Mouse (Mus musculus): Measurements from ENCODE around the gene Stk25. TPM values are rescaled to one million over a fixed set of nuclear protein-coding genes. Genes with fewer than 3 reads are reported as not detected.

The Stk25 gene
- polyA plus RNA-seq, 1 experiment from 2014 or later: 148 TPM

GRCm38 (mm10) chr1:93630796-93631195 lies 27.7 kb downstream of the Stk25 start:
- peaks cover 6% of the 10 kb centered on the region; the same call in 1 of the 2 replicates for H3K4me1 ChIP-seq (ENCODE audit: insufficient read depth, low read depth, low read length)
- WGBS: 77% methylated on average over 3 of the region's 3 CpGs
- no peaks in the 10 kb centered on the region for H3K9me3 ChIP-seq (ENCODE audit: low read length)
- H3K4me3 ChIP-seq (ENCODE audit: low read depth, low read length): no peak overlapping the region
- peaks cover 12% of the 10 kb centered on the region; the same call in 1 of the 2 replicates for H3K36me3 ChIP-seq (ENCODE audit: insufficient read depth, low read length)
- DNase-seq (ENCODE audit: low spot score): no peak
- H3K9ac ChIP-seq (replicated peaks; ENCODE audit: low read depth): no peak overlapping the region
- TF ChIP-seq CTCF (IDR thresholded peaks at IDR 0.05): no peak
- TF ChIP-seq EP300 (IDR thresholded peaks at IDR 0.05): no peak
- no peak for ATAC-seq
- H3K27ac ChIP-seq (ENCODE audit: low read length): no peak overlapping the region
- no peaks in the 10 kb centered on the region for H3K27me3 ChIP-seq (replicated peaks; ENCODE audit: insufficient read depth, low read length)
- no peak overlapping the region for H3K4me2 ChIP-seq (replicated peaks; ENCODE audit: low read depth, low read length)

GRCm38 (mm10) chr1:93624502-93624901 lies 34.0 kb downstream of the Stk25 start:
- 42% methylated on average over 1 of the region's 1 CpGs for WGBS
- no peak for TF ChIP-seq EP300 (IDR thresholded peaks at IDR 0.05)
- TF ChIP-seq CTCF (IDR thresholded peaks at IDR 0.05): no peak
- no peak overlapping the region for H3K4me3 ChIP-seq (ENCODE audit: low read depth, low read length)

GRCm38 (mm10) chr1:93618948-93619347 lies 39.5 kb downstream of the Stk25 start:
- Histone ChIP-seq H3K9me3 (ENCODE audit: low read length) (no peaks in the 10 kb centered on the region), H3K27ac (ENCODE audit: low read length) (no peak overlapping the region), H3K4me2 (replicated peaks; ENCODE audit: low read depth, low read length) (no peak overlapping the region), H3K36me3 (ENCODE audit: insufficient read depth, low read length) (peaks cover 31% of the 10 kb centered on the region), H3K4me3 (ENCODE audit: low read depth, low read length) (no peak overlapping the region), H3K4me1 (ENCODE audit: insufficient read depth, low read depth, low read length) (no peaks in the 10 kb centered on the region), H3K9ac (replicated peaks; ENCODE audit: low read depth) (no peak overlapping the region), H3K27me3 (replicated peaks; ENCODE audit: insufficient read depth, low read length) (no peaks in the 10 kb centered on the region)
- ATAC-seq (no peak), DNase-seq (ENCODE audit: low spot score) (no peak)
- TF ChIP-seq CTCF (IDR thresholded peaks at IDR 0.05) (no peak), EP300 (IDR thresholded peaks at IDR 0.05) (no peak)
- 61% methylated on average over 5 of the region's 5 CpGs for WGBS

More at GRCm38 (mm10) chr1:93624502-93624901, 34.0 kb downstream of the Stk25 start:
- H3K36me3 ChIP-seq (ENCODE audit: insufficient read depth, low read length): peaks cover 59% of the 10 kb centered on the region
- H3K9ac ChIP-seq (replicated peaks; ENCODE audit: low read depth): no peak overlapping the region
- DNase-seq (ENCODE audit: low spot score) (no peak), ATAC-seq (no peak)
- no peaks in the 10 kb centered on the region for H3K4me1 ChIP-seq (ENCODE audit: insufficient read depth, low read depth, low read length)
- H3K27ac ChIP-seq (ENCODE audit: low read length): no peak overlapping the region
- H3K4me2 ChIP-seq (replicated peaks; ENCODE audit: low read depth, low read length): no peak overlapping the region
- no peaks in the 10 kb centered on the region for H3K27me3 ChIP-seq (replicated peaks; ENCODE audit: insufficient read depth, low read length)
- no peaks in the 10 kb centered on the region for H3K9me3 ChIP-seq (ENCODE audit: low read length)

GRCm38 (mm10) chr1:93618059-93618748 lies 40.3 kb downstream of the Stk25 start:
- Histone ChIP-seq H3K4me2 (replicated peaks; ENCODE audit: low read depth, low read length) (no peak overlapping the region), H3K36me3 (ENCODE audit: insufficient read depth, low read length) (peaks cover 24% of the 10 kb centered on the region), H3K9me3 (ENCODE audit: low read length) (no peaks in the 10 kb centered on the region), H3K4me1 (ENCODE audit: insufficient read depth, low read depth, low read length) (no peaks in the 10 kb centered on the region), H3K27ac (ENCODE audit: low read length) (no peak overlapping the region), H3K9ac (replicated peaks; ENCODE audit: low read depth) (no peak overlapping the region), H3K4me3 (ENCODE audit: low read depth, low read length) (no peak overlapping the region), H3K27me3 (replicated peaks; ENCODE audit: insufficient read depth, low read length) (no peaks in the 10 kb centered on the region)
- TF ChIP-seq EP300 (IDR thresholded peaks at IDR 0.05) (no peak), CTCF (IDR thresholded peaks at IDR 0.05) (no peak)
- DNase-seq (ENCODE audit: low spot score) (no peak), ATAC-seq (no peak)
- 86% methylated on average over 4 of the region's 4 CpGs for WGBS

- TF ChIP-seq EP300 (IDR thresholded peaks at IDR 0.05): no peak
- TF ChIP-seq CTCF (IDR thresholded peaks at IDR 0.05): no peak
- no peak overlapping the region for H3K27ac ChIP-seq (ENCODE audit: low read length)
- no peaks in the 10 kb centered on the region for H3K27me3 ChIP-seq (replicated peaks; ENCODE audit: insufficient read depth, low read length)
- H3K4me1 ChIP-seq (ENCODE audit: insufficient read depth, low read depth, low read length): no peaks in the 10 kb centered on the region
- H3K4me3 ChIP-seq (ENCODE audit: low read depth, low read length): no peak overlapping the region
- no peaks in the 10 kb centered on the region for H3K36me3 ChIP-seq (ENCODE audit: insufficient read depth, low read length)
- no peak overlapping the region for H3K9ac ChIP-seq (replicated peaks; ENCODE audit: low read depth)
- H3K9me3 ChIP-seq (ENCODE audit: low read length): no peaks in the 10 kb centered on the region
- ATAC-seq (no peak), DNase-seq (ENCODE audit: low spot score) (no peak)
- 78% methylated on average over 8 of the region's 8 CpGs for WGBS
- no peak overlapping the region for H3K4me2 ChIP-seq (replicated peaks; ENCODE audit: low read depth, low read length)
Measured at GRCm38 (mm10) chr1:93609762-93610161, 48.7 kb downstream of the Stk25 start.

- DNase-seq (ENCODE audit: low spot score): no peak
- 77% methylated on average over 4 of the region's 4 CpGs for WGBS
- Histone ChIP-seq H3K4me2 (replicated peaks; ENCODE audit: low read depth, low read length) (no peak overlapping the region), H3K4me1 (ENCODE audit: insufficient read depth, low read depth, low read length) (no peaks in the 10 kb centered on the region), H3K9me3 (ENCODE audit: low read length) (no peaks in the 10 kb centered on the region), H3K36me3 (ENCODE audit: insufficient read depth, low read length) (no peaks in the 10 kb centered on the region), H3K27me3 (replicated peaks; ENCODE audit: insufficient read depth, low read length) (no peaks in the 10 kb centered on the region), H3K27ac (ENCODE audit: low read length) (no peak overlapping the region), H3K9ac (replicated peaks; ENCODE audit: low read depth) (no peak overlapping the region), H3K4me3 (ENCODE audit: low read depth, low read length) (no peak overlapping the region)
- no peak for ATAC-seq
- TF ChIP-seq EP300 (IDR thresholded peaks at IDR 0.05) (no peak), CTCF (IDR thresholded peaks at IDR 0.05) (no peak)
Measured at GRCm38 (mm10) chr1:93608696-93609245, 49.7 kb downstream of the Stk25 start.
